Mouse (Mus musculus) stomach, postnatal 0 days (tissue): ENCODE measurements around the gene AL732309.1.
A peak's percentile ranks its signal among the peaks of the same experiment; 100 is the strongest.

Experiments used
- CTCF ChIP-seq: IDR thresholded peaks from 2 replicates; pipeline ENCODE4 v1.5.1; 2016; ENCODE audit warnings: antibody characterized with exemption, low read depth, mild to moderate bottlenecking, moderate library complexity
- EP300 ChIP-seq: optimal IDR thresholded peaks from 2 replicates; pipeline ENCODE3; 2016; ENCODE audit warnings: antibody characterized with exemption

DNA sequence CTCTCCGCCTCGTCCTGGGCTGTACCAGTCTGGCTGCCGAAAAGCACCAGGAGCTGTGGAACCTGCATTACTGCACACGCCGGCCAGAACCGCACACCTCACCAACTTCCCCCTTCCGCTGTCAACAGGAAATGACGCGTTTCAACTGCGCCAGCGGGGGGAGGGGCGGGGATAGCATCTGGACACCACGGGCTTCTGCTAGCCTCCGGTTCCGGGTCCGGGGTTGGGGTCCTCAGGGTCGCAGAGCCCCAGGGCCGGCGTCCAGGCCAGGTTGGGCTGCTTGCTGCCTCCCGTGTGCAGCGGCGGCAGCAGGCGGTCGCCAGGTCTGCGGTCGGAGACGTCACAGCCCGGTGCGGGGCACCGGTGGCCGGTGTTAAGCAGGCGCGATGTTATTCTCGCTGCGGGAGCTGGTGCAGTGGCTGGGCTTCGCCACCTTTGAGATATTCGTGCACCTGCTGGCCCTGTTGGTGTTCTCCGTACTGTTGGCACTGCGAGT lies 8.7 kb upstream of the AL732309.1 start, which contains the start of gene Tmem203:
- TF ChIP-seq EP300 (peak; percentile 37), CTCF (no peak)
